Mouse (Mus musculus) brown adipose tissue, adult 24 weeks (tissue): ENCODE results near the gene Myrfl. TPM values are rescaled to one million over a fixed set of nuclear protein-coding genes. Genes with fewer than 3 reads are reported as not detected.

ENCODE experiments used
- H3K27ac ChIP-seq: fragments of 200-500 bp; replicated peaks from 2 replicates; pipeline ENCODE4 v1.5.1; 2012; ENCODE audit warnings: low read depth, mild to moderate bottlenecking, low read length
- H3K4me1 ChIP-seq: fragments of 200-500 bp; 2 replicates; pipeline ENCODE4 v1.6.1; 2012; ENCODE audit warnings: low read length, mixed read lengths; ENCODE audit not compliant: control insufficient read depth, insufficient read depth, insufficient read length
- H3K4me3 ChIP-seq: fragments of 200-500 bp; 2 replicates; pipeline ENCODE4 v1.5.1; 2012; ENCODE audit warnings: low read depth, mild to moderate bottlenecking, low read length, moderate library complexity; ENCODE audit not compliant: insufficient read depth
- polyA plus RNA-seq: library from polyadenylated mRNA; stranded (reverse); fragments of >200 nt; gene quantifications from 2 replicates; pipeline ENCODE4 v1.2.4, GENCODE M21; 2012; ENCODE audit not compliant: missing spikeins, insufficient read depth, insufficient read length

The Myrfl gene
- polyA plus RNA-seq, 1 experiment: not detected

DNA sequence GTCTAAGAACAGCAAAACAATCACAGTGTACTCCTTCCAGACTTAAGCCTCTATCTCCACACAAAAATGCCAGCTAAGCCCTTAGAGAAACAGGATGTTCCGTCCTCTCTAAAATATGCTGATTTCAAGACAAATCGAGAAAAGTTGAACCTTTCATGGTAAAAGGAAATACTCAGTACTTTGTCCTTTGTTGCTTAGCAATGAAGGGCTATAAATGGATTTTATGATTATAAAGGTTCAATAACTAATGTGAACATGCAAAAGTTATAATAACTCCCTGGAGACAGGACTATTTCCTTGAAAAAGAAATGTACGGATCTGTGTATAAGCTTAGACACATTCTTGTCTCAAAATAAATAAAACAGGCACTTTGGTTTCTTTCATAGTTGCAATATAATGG is 12.2 kb downstream of the Myrfl start:
- Histone ChIP-seq H3K27ac (no peak overlapping the region), H3K4me1 (no peaks in the 10 kb centered on the region), H3K4me3 (no peak overlapping the region)

DNA sequence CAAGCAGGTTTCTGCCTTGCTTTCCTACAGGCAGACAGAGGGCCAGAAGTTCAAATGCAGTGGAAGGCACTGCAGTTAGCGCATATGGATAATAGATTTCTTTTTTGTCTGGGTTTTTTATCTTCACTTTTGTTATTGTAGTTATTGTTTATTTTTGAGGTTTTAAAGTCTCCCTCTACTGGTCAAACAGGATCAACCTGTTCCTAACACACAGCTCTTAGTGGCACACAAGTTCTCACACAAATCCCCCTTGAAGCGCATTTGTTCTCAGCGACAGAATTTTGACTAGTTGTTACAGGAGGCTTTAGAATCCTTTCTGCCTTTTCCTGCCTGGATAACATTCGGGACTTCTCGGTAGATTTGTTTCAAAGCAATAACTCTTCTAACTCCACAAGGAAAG is 13.2 kb downstream of the Myrfl start:
- H3K4me1 ChIP-seq: no peaks in the 10 kb centered on the region
- H3K27ac ChIP-seq: no peak overlapping the region
- H3K4me3 ChIP-seq: no peak overlapping the region

DNA sequence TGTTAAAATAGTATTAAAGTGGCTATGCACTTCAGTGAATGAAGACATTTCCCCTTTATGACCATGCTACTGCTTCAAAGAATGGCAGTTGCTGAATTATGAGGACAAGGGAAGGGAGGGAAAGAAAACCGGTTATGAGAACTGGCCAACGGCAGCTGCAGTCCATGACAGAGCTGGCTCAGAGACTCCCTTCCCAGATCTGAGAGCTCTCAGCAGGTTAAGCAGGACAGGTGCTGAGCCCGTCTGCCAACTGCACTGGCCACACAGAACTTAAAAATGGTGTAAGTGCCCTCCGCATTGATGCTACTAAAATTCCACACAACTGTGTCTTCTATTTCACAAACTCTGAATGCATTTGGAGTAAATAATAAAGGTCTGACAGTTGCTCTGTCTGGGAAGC is 19.3 kb downstream of the Myrfl start:
- Histone ChIP-seq H3K27ac (no peak overlapping the region), H3K4me1 (no peaks in the 10 kb centered on the region), H3K4me3 (no peak overlapping the region)

DNA sequence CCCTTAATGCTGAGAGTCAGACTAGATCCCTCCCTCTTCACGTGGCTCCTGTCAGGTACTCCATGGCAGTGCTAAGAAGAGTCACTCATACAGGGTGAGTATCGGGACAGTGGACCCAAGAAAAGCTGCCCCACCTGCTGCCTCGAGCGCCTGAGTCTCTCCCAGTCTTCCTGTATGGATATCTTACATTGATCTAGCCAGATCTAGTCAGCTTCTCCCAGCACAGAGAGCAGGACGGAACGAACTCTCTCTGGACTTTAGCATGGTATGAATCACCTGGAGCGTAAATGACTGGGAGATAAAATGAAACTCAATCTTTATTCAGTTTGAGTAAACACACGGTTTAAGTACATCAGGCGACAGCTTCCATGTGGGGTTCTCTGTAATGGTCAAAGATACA is 22.2 kb downstream of the Myrfl start:
- Histone ChIP-seq H3K4me1 (no peaks in the 10 kb centered on the region), H3K4me3 (no peak overlapping the region)

DNA sequence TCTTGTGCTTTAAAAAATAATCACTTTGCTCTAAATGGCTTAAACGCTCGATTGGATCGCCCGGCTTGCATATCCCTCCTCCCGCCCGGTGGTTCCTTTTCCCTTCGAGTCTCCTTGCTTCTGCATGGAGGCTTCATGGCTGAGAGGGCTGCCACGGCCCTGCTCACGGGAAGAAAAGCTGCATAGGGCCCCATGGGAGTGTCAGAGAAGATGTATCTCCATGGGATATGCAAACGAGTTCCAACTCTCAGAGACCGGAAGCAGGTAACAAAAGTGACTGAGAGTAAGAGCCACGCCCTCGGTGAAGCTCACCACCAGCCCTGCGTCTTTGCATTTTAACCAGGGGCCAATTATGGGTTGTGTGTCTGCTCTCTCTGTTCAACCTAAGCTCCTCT is 24.7 kb downstream of the Myrfl start:
- H3K27ac ChIP-seq: no peak overlapping the region
- no peaks in the 10 kb centered on the region for H3K4me1 ChIP-seq
- H3K4me3 ChIP-seq: no peak overlapping the region

More for the DNA sequence above, 22.2 kb downstream of the Myrfl start:
- no peak overlapping the region for H3K27ac ChIP-seq

DNA sequence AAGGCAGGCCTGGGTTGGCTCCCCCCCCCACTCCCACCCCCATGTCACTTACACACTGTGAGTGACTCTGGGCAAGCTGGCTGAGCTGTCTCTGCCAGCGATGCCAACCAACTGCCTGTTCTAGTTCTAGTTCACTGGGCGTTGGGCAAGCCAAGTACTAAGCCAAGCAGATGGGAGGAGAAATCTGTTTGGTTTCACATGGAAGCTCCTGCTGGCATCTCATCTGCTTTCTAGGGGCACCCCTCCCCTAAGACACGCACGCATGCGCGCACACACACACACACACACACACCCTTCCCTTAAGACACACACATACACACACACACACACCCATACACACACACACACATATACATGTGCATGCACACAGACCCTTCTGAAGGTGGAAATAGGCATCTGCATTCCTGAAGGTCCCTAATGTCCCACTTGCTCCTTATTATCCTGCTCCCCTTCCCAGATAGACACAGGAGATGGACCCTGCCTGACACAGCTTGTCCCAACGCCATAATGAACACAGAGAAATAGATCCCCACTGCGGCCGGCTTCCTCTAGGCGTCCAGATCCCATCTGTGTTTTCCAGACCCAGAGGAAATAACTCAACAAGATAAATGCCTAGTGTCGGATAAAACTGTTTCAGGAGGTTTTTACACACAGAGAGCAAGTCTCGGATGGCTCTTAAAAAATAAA is 25.2 kb downstream of the Myrfl start:
- no peak overlapping the region for H3K4me3 ChIP-seq
- no peaks in the 10 kb centered on the region for H3K4me1 ChIP-seq
- no peak overlapping the region for H3K27ac ChIP-seq

DNA sequence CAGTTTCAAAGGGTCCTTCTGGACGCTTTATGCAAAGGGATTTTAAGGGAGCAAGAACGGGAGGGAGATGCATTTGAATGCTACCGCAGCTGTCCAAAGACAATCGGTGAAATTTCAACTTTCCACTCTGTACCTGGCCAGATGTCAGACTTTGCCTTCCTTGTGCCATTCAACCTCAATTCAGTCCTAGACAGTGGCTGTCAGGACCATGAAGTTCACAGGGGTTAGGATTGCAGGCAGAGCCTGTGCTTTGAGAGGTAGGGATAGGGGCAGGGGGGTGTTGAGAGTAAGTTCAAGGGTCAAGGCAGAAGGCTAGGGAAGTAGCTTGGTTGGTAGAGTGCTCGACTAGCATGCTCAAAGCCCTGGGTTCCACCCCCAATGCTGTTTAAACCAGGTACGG is 25.9 kb downstream of the Myrfl start:
- Histone ChIP-seq H3K4me3 (no peak overlapping the region), H3K27ac (no peak overlapping the region), H3K4me1 (no peaks in the 10 kb centered on the region)

DNA sequence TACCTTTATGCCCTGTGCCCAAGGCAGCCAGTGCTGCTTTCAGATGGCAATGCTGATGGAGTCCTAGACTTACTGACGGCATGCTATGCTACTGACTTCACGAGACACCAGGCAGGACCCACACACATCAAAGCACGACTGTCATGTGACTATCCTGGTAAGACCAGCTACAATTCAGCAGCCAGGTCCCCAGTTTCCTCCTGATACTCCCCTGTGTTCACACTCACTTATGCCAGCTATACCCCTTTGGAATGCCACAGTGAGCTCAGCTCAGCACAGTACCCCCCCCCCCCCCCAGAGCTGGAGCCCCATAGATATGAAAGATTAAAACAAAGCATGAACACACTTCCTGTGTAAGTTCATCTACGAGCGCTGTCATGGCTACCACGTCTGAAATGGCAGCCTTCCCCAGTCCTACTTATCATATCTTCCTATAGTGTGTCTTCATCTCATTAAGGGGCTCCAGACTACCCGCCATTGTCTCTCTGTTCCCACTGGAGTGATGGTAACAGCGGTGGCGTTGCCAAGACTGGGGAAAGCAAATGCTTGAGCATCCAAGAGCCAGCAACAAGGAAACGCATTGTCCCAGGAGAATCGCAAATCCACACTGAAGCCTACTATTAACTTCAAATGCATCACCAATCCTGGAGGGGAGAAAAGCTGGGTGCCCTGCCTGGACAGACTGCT is 43.4 kb downstream of the Myrfl start:
- Histone ChIP-seq H3K27ac (no peak overlapping the region), H3K4me3 (no peak overlapping the region)

DNA sequence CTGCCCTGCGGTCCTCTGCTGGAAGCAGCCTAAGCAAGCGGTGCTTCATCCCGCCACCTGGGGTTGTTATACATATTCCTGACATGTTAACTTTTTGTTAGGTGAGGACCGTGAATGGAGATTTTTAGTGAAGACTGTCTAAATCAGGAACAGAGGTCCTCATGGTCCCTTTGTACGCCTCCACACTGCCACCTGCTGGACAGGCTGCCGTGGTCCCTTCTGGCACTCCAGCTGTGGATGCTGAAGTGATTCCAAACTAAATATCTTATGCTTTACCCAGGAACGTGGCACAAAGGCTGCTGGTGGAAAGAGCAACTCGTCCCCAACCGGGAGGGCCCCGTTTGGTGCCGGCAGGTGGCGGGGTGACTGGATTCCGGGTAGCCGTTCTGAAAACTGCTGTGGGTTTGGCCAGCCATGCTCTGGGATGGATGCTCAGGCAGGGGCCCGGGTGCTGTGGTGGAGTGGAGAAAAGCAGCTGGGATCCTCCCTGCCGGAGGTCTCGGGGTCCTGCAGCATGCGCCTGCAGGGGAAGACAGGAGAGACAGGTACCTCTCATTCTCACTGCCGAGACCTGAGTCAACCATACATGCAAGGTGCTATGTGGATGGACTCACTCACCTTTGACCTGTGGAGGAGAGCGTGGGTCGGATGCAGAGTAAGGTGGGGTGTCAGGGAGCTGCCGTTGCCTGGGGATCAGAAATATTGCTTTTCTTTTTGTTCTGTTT is 47.8 kb downstream of the Myrfl start:
- H3K4me3 ChIP-seq: no peak overlapping the region
- H3K27ac ChIP-seq: no peak overlapping the region
- H3K4me1 ChIP-seq: no peaks in the 10 kb centered on the region

More for the DNA sequence above, 43.4 kb downstream of the Myrfl start:
- no peaks in the 10 kb centered on the region for H3K4me1 ChIP-seq

DNA sequence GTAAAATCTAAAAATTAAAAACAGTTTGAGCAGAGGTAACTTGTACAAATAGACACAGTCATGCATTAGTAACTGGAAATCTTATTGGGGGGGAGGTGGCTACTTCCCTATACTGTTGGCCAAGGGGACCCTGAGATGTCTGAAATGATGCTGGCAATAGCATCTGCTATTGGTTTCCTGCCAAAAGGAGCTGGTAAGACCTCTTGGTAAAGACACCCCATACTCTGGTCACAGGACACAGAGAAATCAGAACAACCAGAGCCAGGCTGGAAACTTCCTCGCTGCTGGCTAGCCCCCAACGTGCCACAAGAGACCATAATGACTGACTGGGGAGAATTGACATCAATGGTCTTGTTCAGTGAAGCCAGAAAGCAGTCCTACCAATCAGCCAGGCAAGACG is 55.2 kb downstream of the Myrfl start:
- H3K4me1 ChIP-seq: no peaks in the 10 kb centered on the region
- no peak overlapping the region for H3K4me3 ChIP-seq
- no peak overlapping the region for H3K27ac ChIP-seq

DNA sequence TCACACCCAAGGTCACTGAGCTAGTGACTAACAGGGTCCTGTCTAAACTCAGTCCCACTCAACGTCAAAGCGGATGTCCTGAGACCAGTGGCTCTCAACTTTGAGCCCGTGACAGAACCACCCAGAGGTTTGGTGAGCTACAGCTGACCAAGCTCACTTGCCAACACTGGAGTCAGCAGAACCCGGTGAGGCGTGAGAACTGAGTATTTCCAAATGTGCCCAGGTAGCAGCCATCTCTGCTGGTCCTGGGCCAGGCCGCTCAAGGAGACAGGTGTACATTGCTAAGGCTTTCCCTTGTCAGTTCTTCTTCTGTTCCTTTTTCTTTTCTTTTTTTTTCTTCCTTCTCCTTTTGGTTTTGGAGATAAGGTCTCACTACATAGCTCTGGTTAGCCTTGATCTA is 66.0 kb downstream of the Myrfl start:
- Histone ChIP-seq H3K4me1 (no peaks in the 10 kb centered on the region), H3K27ac (no peak overlapping the region), H3K4me3 (no peak overlapping the region)

DNA sequence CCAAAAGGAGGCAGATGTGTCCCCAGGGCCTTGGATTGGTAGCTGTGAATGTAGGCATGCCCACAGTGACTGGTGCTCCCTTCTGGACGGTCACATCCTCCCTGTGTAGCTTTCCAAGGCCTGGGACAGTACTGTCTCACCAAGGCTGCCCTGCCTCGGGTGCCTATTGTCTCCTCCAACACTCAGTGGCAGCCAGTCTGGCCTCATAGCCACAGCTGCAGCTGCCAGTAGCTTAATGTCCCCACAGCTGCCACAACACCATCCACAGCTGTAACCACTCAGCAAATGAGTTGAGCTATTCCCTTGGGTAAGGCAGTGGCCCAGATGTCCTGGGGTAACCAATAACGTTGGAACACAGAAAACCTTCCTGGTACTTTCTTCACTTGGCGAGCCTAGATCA is 68.6 kb downstream of the Myrfl start:
- H3K4me3 ChIP-seq: no peak overlapping the region
- H3K27ac ChIP-seq: no peak overlapping the region

DNA sequence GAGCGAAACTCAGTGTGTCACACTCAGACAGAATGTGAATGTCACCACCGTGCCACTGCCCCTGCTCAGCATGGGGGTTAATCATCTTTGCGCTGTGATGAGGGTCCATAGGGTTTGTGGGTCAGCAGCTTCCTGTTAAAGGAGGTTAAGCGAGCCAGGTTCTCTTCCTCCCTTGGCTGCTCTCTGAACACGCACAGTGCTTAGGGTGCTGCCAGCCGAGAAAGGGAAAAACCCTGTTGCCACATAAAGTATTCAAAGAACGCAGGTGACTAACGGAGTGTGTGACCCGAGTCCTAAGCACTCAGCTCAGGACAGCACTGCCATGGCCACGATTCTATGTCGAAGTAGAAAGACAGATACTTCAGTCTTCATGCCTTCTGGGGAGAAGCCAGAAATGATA is 69.4 kb downstream of the Myrfl start:
- Histone ChIP-seq H3K27ac (no peak overlapping the region), H3K4me1 (no peaks in the 10 kb centered on the region), H3K4me3 (no peak overlapping the region)

More for the DNA sequence above, 68.6 kb downstream of the Myrfl start:
- H3K4me1 ChIP-seq: no peaks in the 10 kb centered on the region

DNA sequence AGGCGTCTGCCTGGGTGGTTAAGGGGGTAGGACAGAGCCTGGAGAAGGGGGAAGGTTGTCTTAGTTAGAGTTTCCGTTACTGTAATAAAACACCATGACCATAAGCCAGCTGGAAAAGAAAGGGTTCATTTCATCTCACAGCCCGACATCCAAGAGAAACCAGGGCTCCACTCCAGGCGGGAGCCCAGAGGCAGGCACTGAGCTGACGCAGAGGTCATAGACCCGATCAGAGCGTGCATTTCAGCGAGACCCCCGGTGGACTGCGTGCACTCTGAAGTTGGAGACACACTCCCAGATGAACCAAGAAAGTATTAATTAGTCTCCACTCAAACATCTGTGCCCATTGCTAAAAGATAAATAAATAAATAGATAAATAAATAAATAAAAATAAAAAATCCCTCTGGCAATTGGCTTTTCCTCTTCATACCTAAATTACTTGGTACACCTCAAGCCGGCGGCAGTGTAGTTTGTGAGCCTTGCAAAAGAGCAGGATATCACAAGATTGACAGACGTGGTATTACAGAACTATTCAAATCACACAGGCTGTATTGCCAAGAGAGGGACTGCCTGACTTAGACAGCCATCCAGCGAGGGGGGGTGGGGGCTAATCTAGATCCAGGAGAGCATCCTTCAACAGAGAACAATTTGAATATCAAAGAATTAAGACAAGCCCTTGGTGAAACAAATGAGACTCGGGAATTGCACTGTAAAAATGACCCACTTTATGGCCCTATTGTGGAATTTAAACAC is 81.2 kb downstream of the Myrfl start:
- no peaks in the 10 kb centered on the region for H3K4me1 ChIP-seq

DNA sequence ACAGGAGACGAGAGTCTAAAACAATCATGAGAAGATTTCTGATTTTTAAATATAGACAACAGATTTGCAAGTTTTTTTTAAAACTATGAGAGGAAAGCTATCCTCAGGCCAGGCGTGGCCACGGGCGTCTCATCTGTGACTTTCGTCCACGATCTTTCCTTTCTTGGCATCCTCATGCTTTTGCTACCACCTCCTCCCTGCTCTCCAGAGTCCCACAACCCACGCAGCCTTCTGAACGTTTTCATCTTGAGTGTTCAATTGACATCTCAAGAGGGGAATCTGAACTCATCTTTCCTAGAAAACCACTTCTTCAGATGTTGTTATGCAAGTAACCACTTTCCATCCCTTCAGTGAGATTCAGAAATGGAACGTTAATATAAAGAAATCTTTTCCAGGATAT is 83.6 kb downstream of the Myrfl start:
- no peaks in the 10 kb centered on the region for H3K4me1 ChIP-seq
- H3K4me3 ChIP-seq: no peak overlapping the region
- no peak overlapping the region for H3K27ac ChIP-seq

More for the DNA sequence above, 81.2 kb downstream of the Myrfl start:
- H3K4me3 ChIP-seq: no peak overlapping the region
- H3K27ac ChIP-seq: no peak overlapping the region
